Mouse (Mus musculus): ENCODE results near the gene Tet3.

GRCm38 (mm10) chr6:83464011-83464410 lies 5.1 kb upstream of the Tet3 start:
- TF ChIP-seq CTCF (IDR thresholded peaks at IDR 0.05; ENCODE audit: low read depth, low read length) = no peak
- no peak for TF ChIP-seq EP300 (IDR thresholded peaks at IDR 0.05; ENCODE audit: insufficient read depth, low read depth, low read length)
- TF ChIP-seq POLR2A (IDR thresholded peaks at IDR 0.05; ENCODE audit: insufficient read depth, low read length) = no peak

All from ES-Bruce4 (cell line).